Mouse (Mus musculus) limb, embryonic 10.5 days (tissue): ENCODE results near the gene Pmp22. TPM values are rescaled to one million over a fixed set of nuclear protein-coding genes. Genes with fewer than 3 reads are reported as not detected.
A peak's percentile ranks its signal among the peaks of the same experiment; 100 is the strongest.

Source experiments
- DNase-seq: peaks from one replicate; pipeline ENCODE4 v3.0.0-alpha.2; 2017; ENCODE audit warnings: low spot score
- H3K27ac ChIP-seq: fragments of 300-500 bp; sonication (generic); 2 replicates; pipeline ENCODE4 v1.5.1; 2016; ENCODE audit warnings: mild to moderate bottlenecking
- H3K27me3 ChIP-seq: fragments of 300-500 bp; sonication (generic); 2 replicates; pipeline ENCODE4 v1.6.1; 2016; ENCODE audit warnings: low read depth, mild to moderate bottlenecking; ENCODE audit not compliant: poor library complexity, severe bottlenecking
- H3K36me3 ChIP-seq: fragments of 300-500 bp; sonication (generic); 2 replicates; pipeline ENCODE4 v1.6.1; 2016; ENCODE audit warnings: mild to moderate bottlenecking, moderate library complexity
- H3K4me1 ChIP-seq: fragments of 300-500 bp; sonication (generic); 2 replicates; pipeline ENCODE4 v1.6.1; 2016
- H3K4me3 ChIP-seq: fragments of 300-500 bp; sonication (generic); 2 replicates; pipeline ENCODE4 v1.5.1; 2016; ENCODE audit warnings: mild to moderate bottlenecking, moderate library complexity
- H3K9me3 ChIP-seq: fragments of 300-500 bp; sonication (generic); replicated peaks from 2 replicates; pipeline ENCODE4 v1.6.1; 2016; ENCODE audit warnings: mild to moderate bottlenecking
- WGBS: fragments of 180-500 bp; shearing (Covaris S2); methylation state at CpG from one replicate; pipeline ENCODE4 v1.1.7; 2016; 5-methylcytosine and 5-hydroxymethylcytosine counted together
- polyA plus RNA-seq: library from polyadenylated mRNA; unstranded; fragments of >200 nt; fragmentation: Nextera tagmentation; extraction: Ambion mirVana; gene quantifications from 2 replicates; pipeline ENCODE4 v1.2.1, GENCODE M21; 2016

Gene Pmp22
- polyA plus RNA-seq, 1 experiment from 2014 or later, result 27.7 TPM

DNA sequence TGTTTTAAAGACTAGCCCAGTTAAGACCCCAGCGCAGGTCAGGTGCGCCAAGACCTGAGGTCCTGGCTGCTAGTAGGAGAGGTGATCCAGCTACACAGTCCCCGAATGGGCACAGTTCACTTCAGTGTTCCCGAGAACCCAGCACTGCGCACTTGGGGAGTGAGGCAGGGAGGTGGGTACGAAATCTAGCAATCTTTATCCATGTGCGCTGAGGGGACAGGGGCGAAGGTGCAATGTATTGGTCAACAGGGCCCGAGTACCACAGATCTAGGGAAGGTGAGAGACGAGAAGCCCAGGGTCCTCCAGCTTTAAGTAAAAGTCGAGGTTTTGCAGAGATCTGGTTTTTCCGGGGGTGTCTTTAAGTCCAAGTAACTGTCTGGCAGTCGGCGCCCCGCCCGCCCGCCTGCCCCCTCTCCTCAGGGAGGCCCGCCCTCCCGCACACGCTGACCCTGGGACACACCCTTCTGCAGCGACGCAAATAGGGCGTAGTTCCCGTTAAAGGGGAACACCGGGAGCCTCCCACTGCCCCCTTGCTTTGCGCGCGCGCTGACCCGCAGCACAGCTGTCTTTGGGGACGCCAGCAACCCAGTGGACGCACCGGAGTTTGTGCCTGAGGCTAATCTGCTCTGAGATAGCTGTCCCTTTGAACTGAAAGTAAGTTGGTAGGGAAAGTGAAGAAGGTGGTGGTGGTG is 2.4 kb downstream of the Pmp22 start:
- no peaks in the 10 kb centered on the region for H3K36me3 ChIP-seq
- H3K4me1 ChIP-seq, result peaks cover 63% of the 10 kb centered on the region
- H3K4me3 ChIP-seq, result peak overlapping the region; percentile 67
- DNase-seq, result peak; percentile 57
- no peaks in the 10 kb centered on the region for H3K9me3 ChIP-seq
- H3K27ac ChIP-seq, result peak overlapping the region; percentile 92; the same call in 1 of the 2 replicates
- peaks cover 68% of the 10 kb centered on the region for H3K27me3 ChIP-seq
- WGBS, result 4% methylated on average over 33 of the region's 33 CpGs

DNA sequence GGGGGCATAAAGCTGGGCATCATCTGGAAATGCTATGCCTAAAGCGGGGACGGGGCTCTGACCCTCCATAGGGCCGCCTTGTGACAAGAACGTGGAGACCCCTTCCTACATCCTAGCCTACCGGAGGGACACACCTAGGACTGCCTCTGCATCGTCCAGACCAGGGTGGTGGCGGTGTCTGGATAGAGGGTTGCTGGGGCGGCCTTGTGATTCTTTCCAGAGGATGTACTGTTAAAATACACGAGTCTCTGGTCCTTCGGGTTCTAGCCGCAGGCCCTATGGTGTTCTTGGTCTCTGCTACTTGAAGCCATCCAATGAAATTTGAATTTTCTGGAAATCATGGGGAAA is 2.9 kb downstream of the Pmp22 start:
- peak overlapping the region; percentile 67 for H3K4me3 ChIP-seq
- peaks cover 64% of the 10 kb centered on the region for H3K4me1 ChIP-seq
- WGBS, result 4% methylated on average over 11 of the region's 11 CpGs
- no peak for DNase-seq
- H3K36me3 ChIP-seq, result no peaks in the 10 kb centered on the region
- peaks cover 67% of the 10 kb centered on the region for H3K27me3 ChIP-seq
- H3K27ac ChIP-seq, result peak overlapping the region; percentile 92; the same call in 1 of the 2 replicates
- no peaks in the 10 kb centered on the region for H3K9me3 ChIP-seq

DNA sequence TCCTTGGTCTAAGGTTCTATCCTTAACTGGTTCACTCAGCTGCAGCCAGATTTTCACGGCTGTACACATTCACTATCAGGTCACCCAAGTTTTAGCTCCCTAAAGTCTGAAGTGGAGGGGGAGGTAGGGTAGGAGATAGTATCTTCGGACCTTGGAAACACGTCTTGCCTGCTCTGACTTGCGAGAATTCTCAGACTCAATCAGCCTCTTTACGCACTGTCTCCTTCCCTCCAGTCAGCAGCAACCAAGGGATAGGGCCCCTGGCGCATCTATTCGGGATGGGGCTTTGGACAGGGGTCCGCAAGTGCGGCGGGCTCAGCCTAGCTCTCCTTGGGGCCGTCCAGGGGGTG is 3.3 kb downstream of the Pmp22 start:
- no peak for DNase-seq
- WGBS, result 1% methylated on average over 11 of the region's 11 CpGs
- peak overlapping the region; percentile 67 for H3K4me3 ChIP-seq
- peak overlapping the region; percentile 92 for H3K27ac ChIP-seq
- no peaks in the 10 kb centered on the region for H3K36me3 ChIP-seq
- no peaks in the 10 kb centered on the region for H3K9me3 ChIP-seq
- peaks cover 66% of the 10 kb centered on the region for H3K4me1 ChIP-seq
- peaks cover 67% of the 10 kb centered on the region for H3K27me3 ChIP-seq

DNA sequence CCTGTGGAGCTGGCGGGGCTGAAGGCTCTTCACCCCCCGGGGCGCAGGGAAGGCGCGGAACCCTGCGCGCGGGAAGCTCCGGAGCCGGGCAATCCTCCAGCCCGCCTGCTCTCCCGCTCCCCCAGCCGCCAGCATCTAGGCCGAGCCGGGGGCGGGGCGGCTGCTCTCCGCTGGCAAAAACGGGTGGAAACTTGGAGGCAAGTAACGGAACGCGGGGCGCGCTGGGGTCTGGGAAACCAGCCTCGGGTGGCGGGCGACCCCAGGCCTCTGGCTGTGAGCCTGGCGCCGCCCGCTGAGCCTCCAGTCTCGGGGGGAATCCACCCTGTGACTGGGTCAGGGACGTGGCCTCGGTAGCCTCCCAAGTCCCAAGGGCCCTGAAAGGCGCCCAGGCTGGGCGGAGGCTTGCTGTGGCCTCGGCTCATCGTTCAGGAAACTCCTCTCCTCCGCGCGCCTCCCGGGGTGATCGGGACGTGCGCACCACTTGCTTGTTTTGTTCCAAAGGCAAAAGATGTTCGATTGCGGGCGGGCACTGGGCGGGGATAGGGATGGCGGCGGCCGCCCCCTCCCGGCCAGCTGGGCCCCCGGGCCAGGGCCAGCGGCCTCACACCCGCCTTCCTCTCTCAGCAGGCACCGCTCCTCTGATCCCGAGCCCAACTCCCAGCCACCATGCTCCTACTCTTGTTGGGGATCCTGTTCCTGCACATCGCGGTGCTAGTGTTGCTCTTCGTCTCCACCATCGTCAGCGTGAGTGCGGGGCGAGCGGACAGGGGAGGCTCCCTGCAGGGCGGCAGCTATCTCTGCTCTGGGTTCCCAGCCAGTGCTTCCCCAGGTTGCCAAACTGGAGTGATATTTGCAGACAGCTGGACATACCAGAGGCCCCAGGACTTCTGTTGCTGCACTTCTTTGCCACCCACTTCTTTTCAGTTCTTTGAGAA is 4.0 kb downstream of the Pmp22 start:
- under 1% methylated on average over 66 of the region's 66 CpGs for WGBS
- H3K27me3 ChIP-seq, result peaks cover 63% of the 10 kb centered on the region
- H3K4me1 ChIP-seq, result peaks cover 66% of the 10 kb centered on the region

DNA sequence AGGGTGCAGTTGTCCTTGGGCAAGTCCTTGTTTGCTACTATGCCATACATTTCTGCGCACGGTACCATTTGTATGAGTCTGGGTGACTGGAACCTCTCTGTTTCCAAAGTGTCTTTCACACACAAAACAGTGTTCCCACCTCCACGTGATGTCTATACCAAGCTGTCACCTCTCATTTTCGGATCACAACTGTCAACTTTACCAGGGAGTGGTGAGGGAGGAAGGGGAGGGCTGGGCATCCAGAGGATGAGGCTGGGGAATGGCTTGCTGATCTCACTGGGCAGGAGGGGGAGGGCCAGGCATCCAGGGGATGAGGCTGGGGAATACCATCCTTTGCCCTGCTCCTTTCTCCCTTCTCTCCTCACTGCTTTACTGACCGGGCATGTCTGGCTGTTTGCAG is 5.2 kb downstream of the Pmp22 start:
- DNase-seq, result no peak
- H3K27me3 ChIP-seq, result peaks cover 54% of the 10 kb centered on the region
- no peak overlapping the region for H3K4me3 ChIP-seq
- H3K36me3 ChIP-seq, result no peaks in the 10 kb centered on the region
- 84% methylated on average over 5 of the region's 5 CpGs for WGBS
- no peaks in the 10 kb centered on the region for H3K9me3 ChIP-seq
- H3K27ac ChIP-seq, result 0 out of 2 replicates have a peak overlapping the region, but pooled peaks have one; percentile 0
- peaks cover 66% of the 10 kb centered on the region for H3K4me1 ChIP-seq

More for the DNA sequence above, 4.0 kb downstream of the Pmp22 start:
- peak; percentile 80 for DNase-seq
- no peaks in the 10 kb centered on the region for H3K9me3 ChIP-seq
- peak overlapping the region; percentile 67 for H3K4me3 ChIP-seq
- no peaks in the 10 kb centered on the region for H3K36me3 ChIP-seq
- H3K27ac ChIP-seq, result peak overlapping the region; percentile 92

DNA sequence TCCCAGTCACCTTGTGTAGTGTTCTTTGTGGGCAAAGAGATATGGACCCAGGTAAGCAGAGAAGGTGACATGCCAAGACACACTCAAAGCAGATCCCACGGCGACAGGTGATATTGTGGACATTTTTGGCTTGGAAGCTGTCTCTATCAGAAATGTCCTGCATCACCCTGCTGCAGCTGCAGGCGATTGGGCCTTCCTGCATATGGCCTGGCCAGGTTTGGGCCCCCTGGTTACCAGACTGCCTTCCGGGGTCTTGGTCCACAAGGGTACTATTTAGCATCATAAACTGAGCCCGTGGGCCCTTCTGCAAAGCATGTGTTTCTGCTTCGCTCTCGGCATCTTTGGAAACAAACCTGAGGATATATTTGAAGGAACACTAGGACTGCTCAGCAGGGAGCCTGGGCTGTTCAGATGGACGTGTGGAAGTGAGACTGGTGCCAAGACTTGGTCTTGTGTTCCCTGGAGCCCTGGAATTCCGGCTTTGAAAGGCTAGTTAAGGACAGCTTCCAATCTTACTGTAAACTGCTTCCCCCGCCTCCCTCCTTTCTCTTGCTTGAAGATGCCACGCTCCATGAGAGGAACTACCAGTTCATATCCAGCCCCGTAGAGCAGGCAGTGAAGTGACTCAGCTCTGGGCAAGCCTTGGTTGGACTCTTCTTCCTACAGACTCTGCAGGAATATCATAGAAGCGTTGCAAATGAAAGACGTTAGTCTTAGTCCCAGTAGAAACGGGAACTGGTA is 6.1 kb downstream of the Pmp22 start:
- DNase-seq, result no peak
- no peaks in the 10 kb centered on the region for H3K36me3 ChIP-seq
- H3K4me3 ChIP-seq, result no peak overlapping the region
- peaks cover 45% of the 10 kb centered on the region for H3K27me3 ChIP-seq
- peaks cover 59% of the 10 kb centered on the region for H3K4me1 ChIP-seq
- 73% methylated on average over 15 of the region's 15 CpGs for WGBS
- H3K27ac ChIP-seq, result peak overlapping the region; percentile 78
- no peaks in the 10 kb centered on the region for H3K9me3 ChIP-seq

GRCm38 (mm10) chr11:63135622-63136021 is 6.8 kb downstream of the Pmp22 start:
- Histone ChIP-seq H3K27me3 (peaks cover 38% of the 10 kb centered on the region), H3K4me1 (peaks cover 52% of the 10 kb centered on the region), H3K4me3 (no peak overlapping the region), H3K9me3 (no peaks in the 10 kb centered on the region), H3K36me3 (no peaks in the 10 kb centered on the region), H3K27ac (peak overlapping the region; percentile 78)
- peak; percentile 98 for DNase-seq
- 10% methylated on average over 8 of the region's 8 CpGs for WGBS

DNA sequence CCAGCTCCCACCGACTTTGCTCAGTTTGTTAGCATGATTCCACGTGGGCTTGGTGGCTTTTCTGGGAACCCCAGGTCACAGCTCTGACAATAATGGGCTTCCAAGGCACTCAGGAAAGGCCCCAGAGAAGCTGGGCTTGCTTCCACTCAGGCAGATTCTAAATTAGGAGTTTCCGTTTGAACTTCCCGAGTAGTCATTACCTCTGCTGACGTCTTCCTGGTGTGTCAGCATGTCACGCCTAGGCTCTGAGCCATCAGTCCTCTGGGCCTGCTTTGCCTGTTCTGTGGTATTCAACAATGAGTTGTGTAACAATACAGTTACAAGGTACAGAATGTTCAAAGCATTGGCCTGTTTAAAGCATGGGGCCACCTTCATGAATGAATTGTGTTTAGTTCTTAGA is 7.4 kb downstream of the Pmp22 start:
- 70% methylated on average over 6 of the region's 6 CpGs for WGBS
- Histone ChIP-seq H3K36me3 (no peaks in the 10 kb centered on the region; the same call in 1 of the 2 replicates), H3K9me3 (no peaks in the 10 kb centered on the region), H3K27ac (peak overlapping the region; percentile 78), H3K4me3 (no peak overlapping the region), H3K27me3 (peaks cover 32% of the 10 kb centered on the region), H3K4me1 (peaks cover 46% of the 10 kb centered on the region)
- DNase-seq, result no peak

DNA sequence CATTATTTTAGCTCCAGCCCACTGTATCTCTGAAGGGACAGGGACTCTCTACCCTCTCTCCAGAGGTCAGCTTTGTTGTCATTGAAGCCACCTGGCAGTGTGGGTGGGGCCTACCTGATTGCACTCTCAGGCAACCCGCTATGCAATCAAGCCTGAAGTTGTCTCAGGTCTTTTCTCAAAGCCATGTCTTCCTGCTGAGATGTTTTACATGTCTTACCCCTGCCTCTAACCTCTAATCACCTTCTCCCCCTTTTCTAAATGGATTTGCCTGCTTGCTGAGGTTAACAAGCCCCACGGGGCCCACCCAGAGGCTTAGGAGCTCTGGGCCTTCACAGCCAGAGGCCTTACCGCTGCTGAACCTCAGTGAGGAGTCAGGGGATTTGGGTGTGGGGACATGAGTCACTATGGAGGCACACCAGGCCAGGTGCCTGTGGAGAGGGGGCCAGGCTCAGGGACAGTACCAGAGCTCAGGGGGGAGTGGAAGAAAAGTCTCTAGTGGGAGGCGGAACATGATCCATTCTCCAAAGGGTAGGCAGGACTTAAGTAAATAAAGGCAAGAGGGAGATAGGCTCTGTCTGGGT is 8.1 kb downstream of the Pmp22 start:
- no peaks in the 10 kb centered on the region; the same call in 1 of the 2 replicates for H3K36me3 ChIP-seq
- WGBS, result 74% methylated on average over 4 of the region's 4 CpGs
- no peak overlapping the region for H3K27ac ChIP-seq
- DNase-seq, result no peak
- H3K27me3 ChIP-seq, result peaks cover 25% of the 10 kb centered on the region
- peaks cover 39% of the 10 kb centered on the region for H3K4me1 ChIP-seq
- H3K9me3 ChIP-seq, result no peaks in the 10 kb centered on the region
- no peak overlapping the region for H3K4me3 ChIP-seq

GRCm38 (mm10) chr11:63138739-63139138 is 10.0 kb downstream of the Pmp22 start:
- Histone ChIP-seq H3K4me1 (peaks cover 24% of the 10 kb centered on the region), H3K27ac (no peak overlapping the region), H3K27me3 (peaks cover 12% of the 10 kb centered on the region), H3K9me3 (no peaks in the 10 kb centered on the region), H3K36me3 (no peaks in the 10 kb centered on the region; the same call in 1 of the 2 replicates), H3K4me3 (no peak overlapping the region)
- WGBS, result 73% methylated on average over 3 of the region's 3 CpGs
- DNase-seq, result no peak

DNA sequence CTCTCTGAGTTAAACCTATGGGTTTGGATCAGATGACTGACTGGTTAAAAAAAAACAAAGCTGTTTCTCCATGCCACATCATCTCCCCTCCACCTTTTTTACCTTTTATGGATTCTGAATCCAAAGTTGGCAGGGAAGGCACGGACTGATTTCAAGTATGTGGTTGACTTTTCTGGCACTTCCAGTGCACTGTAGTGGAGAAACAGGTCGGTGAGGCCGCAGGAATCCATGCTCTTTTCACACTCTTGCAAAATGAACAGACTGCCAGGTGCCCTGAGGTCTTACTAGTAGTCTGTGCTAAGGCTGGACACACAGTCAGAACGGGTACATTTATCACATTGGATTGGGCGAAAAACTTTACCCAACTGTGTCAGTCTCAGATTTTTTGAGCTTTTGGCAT is 13.5 kb downstream of the Pmp22 start:
- WGBS, result 91% methylated on average over 5 of the region's 5 CpGs
- Histone ChIP-seq H3K36me3 (peaks cover 4% of the 10 kb centered on the region; the same call in 1 of the 2 replicates), H3K27ac (no peak overlapping the region)

DNA sequence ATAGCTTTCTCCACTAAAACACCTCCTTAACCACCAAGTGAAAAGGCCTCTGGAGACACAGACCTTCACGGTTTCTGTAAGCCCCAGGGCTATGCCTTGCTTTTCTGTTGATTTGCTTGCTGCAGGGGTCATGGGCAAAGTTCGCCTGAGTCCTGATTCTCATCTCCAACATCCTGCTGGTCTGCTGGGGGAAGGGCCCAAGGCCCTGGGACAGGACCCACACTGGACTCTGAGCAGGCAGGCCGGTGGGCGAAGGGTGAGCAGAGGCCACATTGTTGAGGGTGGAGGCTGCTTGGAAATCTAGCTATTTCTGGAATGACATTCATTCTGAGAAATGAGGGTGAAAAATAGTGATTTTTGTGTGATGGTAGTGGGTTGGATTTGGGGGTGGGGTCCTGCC is 14.0 kb downstream of the Pmp22 start:
- Histone ChIP-seq H3K27me3 (no peaks in the 10 kb centered on the region), H3K4me3 (no peak overlapping the region), H3K27ac (no peak overlapping the region), H3K4me1 (no peaks in the 10 kb centered on the region), H3K36me3 (peaks cover 4% of the 10 kb centered on the region; the same call in 1 of the 2 replicates), H3K9me3 (no peaks in the 10 kb centered on the region)
- 81% methylated on average over 4 of the region's 4 CpGs for WGBS
- DNase-seq, result no peak

More for the DNA sequence above, 13.5 kb downstream of the Pmp22 start:
- no peak overlapping the region for H3K4me3 ChIP-seq
- no peak for DNase-seq
- H3K4me1 ChIP-seq, result no peaks in the 10 kb centered on the region
- H3K27me3 ChIP-seq, result no peaks in the 10 kb centered on the region
- no peaks in the 10 kb centered on the region for H3K9me3 ChIP-seq
